Comparison of ENCODE assay signal across 8 mouse cellular contexts in the genomic region with DNA sequence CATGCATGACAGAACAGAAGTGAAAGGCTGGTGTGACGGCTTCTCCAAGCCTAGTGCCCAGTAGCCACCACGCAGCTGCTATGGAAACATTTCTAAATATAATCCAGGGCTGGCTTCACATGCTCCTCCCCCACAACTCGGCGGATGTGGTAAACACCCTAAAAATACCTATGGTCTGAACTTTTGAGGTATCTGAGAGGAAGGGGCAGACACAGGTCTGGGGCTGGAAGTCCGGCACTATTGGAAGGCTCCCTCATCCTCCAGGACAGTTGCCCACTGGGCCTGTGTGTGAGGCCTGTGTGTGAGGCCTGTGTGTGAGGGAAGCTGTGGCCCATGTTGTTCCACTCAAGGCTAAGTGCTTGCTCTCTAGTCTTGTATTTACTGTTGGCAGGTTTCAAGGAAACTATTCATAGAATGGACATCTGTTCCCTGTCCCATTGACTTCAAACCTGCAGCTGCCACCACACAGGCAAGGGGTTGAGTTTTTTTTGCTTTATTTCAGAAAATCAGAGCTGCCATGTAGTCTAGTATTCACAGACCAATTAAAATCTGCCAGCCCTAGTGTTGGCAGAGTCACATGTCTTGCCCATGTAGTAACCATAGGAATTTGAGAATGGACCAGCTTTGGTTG. TPM values are rescaled to one million over a fixed set of nuclear protein-coding genes. Genes with fewer than 3 reads are reported as not detected.
DNase-seq lines count a peak whose midpoint lies in the region; ATAC-seq and TF ChIP-seq lines count a peak whose summit lies in the region.

No protein-coding gene starts in this region.

- no peak for TF ChIP-seq POLR2A in bone marrow macrophage, adult 2 months (IDR thresholded peaks at IDR 0.05; ENCODE audit: borderline replicate concordance, low read depth, low read length)

- peaks cover 37% of the 10 kb centered on the region for H3K4me1 ChIP-seq in bone marrow macrophage, adult 2 months (ENCODE audit: control insufficient read depth, insufficient read depth, low read length)

- peak overlapping the region; percentile 81 for H3K27ac ChIP-seq in bone marrow macrophage, adult 2 months (ENCODE audit: insufficient read depth, low read depth, low read length)

- intact Hi-C loops in left cerebral cortex, postnatal 14 days (cut with DNase I), result no loop called here

- TF ChIP-seq CTCF in bone marrow macrophage, adult 2 months (IDR thresholded peaks at IDR 0.05; ENCODE audit: low read depth, low read length), result no peak

- ATAC-seq in frontal cortex, adult (ENCODE audit: low TSS enrichment), result peak; percentile 39
- peak; percentile 68 for ATAC-seq in neutrophil, adult 5-6 weeks (ENCODE audit: extremely low read depth, insufficient number of reproducible peaks, low FRiP score, poor library complexity, severe bottlenecking)

- H3K4me3 ChIP-seq in bone marrow macrophage, adult 2 months (ENCODE audit: insufficient read depth, low read length), result no peak overlapping the region

- no peak for DNase-seq in frontal cortex, postnatal 25 days (ENCODE audit: low spot score in 2 of 2)
- DNase-seq in heart, adult 8-10 months (ENCODE audit: low spot score), result peak; percentile 65
- DNase-seq in left cerebral cortex, postnatal 14 days (ENCODE audit: low spot score in 2 of 2), result peak; percentile 53 to 80
- no peak for DNase-seq in adrenal gland, adult (ENCODE audit: inconsistent age in 2 of 2, low spot score in 1 of 2)
- DNase-seq in ovary, postnatal 14 days (ENCODE audit: low spot score), result no peak

RNA-seq across cellular contexts. Expression of a gene that starts 43.8 kb away (rescaled TPM):
- polyA plus RNA-seq in bone marrow macrophage, adult 2 months (2012; ENCODE audit: insufficient read depth, insufficient read length, missing spikeins), result 23.7 and 24.8 TPM in 2 replicates
- 10 to 100 TPM; 23.6 to 29.9 (median 25.5) TPM for total RNA-seq in heart, adult 8-10 months (2022)
- 100 to 1,000 TPM; 201 to 209 TPM for total RNA-seq in left cerebral cortex, postnatal 14 days (2021)
- 42.7 and 45.7 TPM in 2 replicates for total RNA-seq in neutrophil, adult 5-6 weeks (2017)

Comparison
In these comparisons a context has a peak if more than half of its experiments do, and no peak if none do; other contexts are left out.
1. DNase-seq: peak in heart, adult 8-10 months (single experiment) and left cerebral cortex, postnatal 14 days (2 of 2); none in frontal cortex, postnatal 25 days (0 of 2), adrenal gland, adult (0 of 2) and ovary, postnatal 14 days (single experiment).